Mouse (Mus musculus): ENCODE data around the gene Gabbr1. TPM values are rescaled to one million over a fixed set of nuclear protein-coding genes. Genes with fewer than 3 reads are reported as not detected.
"Not testable (repeated sequence)": the region's sequence is repeated elsewhere in the genome, so short reads cannot be mapped to it uniquely, and the experiment has no call there.

The Gabbr1 gene
- total RNA-seq (2018; cell fraction: chromatin; rRNA removed): 10 to 100 TPM in 10 of 26 experiments, 1 to 10 TPM in 15, under 1 TPM in 1; 0.16 to 18.9 (median 4.8) TPM
- total RNA-seq (2018; cell fraction: cytosol; rRNA removed): 1 to 10 TPM in 3 of 26 experiments, under 1 TPM in 23; 0.11 to 1.2 (median 0.39) TPM
- total RNA-seq (2018; cell fraction: nucleus; rRNA removed): 10 to 100 TPM in 1 of 26 experiments, 1 to 10 TPM in 19, under 1 TPM in 6; 0.40 to 12.3 (median 3.3) TPM
- 0.44 to 0.87 TPM (median 0.59 TPM) in 3 replicates for polyA plus RNA-seq (2018)

GRCm38 (mm10) chr17:37045611-37046311, at the start of gene Gabbr1:
Gabbr1 (plus strand) TSS chr17:37045966.
- under 1% methylated on average over 46 of the region's 55 CpGs for WGBS (ENCODE audit: missing documents)
- H3K27ac ChIP-seq: no peak within 1 kb of the TSS

DNA sequence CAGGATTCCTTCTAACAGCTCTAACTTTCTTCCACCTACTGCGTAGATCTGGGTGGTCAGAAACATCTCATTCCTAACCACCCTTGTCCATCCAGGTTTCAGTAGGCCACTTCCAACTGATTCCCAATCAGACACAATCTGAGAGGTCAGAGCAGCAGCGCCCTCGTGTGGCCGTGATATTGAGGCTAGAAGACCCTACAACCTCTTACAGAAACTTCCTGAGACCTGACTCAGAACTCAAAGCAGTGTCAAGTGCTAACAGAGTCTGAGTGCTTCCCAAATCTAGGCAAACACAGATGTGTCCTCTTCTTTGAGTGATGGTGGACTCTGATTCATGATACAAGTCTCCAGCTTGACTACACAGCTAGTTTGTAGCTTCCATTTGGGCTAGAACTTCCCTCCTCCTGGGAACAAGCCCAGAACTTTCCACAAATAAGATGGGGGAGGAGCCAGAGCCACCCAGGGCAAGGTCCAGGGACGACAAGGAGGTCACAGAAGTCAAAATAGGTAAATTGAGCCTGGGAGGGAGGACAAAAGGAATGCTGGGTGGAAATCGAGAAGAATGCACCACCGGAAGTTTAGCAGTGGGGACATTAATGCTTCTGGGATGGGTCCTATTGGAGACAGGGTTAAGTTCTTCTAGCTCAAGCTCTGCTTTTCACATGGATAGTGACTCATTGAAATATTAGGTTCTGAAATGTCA, 48.6 kb upstream of the Gabbr1 start:
- no peak overlapping the region for H3K27ac ChIP-seq
- no peaks in the 10 kb centered on the region for H3K36me3 ChIP-seq (ENCODE audit: inconsistent target)
- H3K79me2 ChIP-seq (ENCODE audit: inconsistent target): no peaks in the 10 kb centered on the region
- H3K4me3 ChIP-seq (ENCODE audit: inconsistent target): no peak overlapping the region
- 30% methylated on average over 7 of the region's 7 CpGs for WGBS (ENCODE audit: missing documents)

More at GRCm38 (mm10) chr17:37045611-37046311, at the start of gene Gabbr1:
- Histone ChIP-seq H3K4me3 (ENCODE audit: inconsistent target) (no peak within 1 kb of the TSS), H3K36me3 (ENCODE audit: inconsistent target) (no peaks in the 10 kb centered on the region), H3K79me2 (ENCODE audit: inconsistent target) (no peaks in the 10 kb centered on the region)

GRCm38 (mm10) chr17:36998477-36998876, 47.3 kb upstream of the Gabbr1 start:
- 79% methylated on average over 2 of the region's 2 CpGs for WGBS (ENCODE audit: missing documents)
- Histone ChIP-seq H3K79me2 (ENCODE audit: inconsistent target) (no peaks in the 10 kb centered on the region), H3K4me3 (ENCODE audit: inconsistent target) (no peak overlapping the region), H3K27ac (no peak overlapping the region), H3K36me3 (ENCODE audit: inconsistent target) (no peaks in the 10 kb centered on the region)

DNA sequence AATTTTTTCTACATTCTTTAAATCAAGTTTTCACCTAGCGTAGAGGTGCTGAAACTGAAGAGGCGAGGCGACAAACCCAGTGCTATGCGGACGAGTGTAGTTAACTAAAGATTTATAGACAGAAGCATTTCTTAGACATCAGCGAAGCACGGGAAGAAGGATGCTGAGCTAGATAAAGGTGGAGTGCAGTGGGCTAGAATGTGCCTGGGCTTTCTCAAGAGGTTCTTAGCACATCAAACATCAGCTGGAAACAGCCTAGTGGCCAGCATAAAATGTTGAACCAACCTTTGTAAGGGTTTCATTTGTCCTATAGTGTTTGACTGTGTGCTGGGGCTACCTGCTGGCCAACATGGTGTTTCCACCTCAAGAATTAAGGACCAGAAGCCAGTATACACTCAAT, 44.9 kb upstream of the Gabbr1 start, which contains the start of gene Zfp57:
Zfp57 (plus strand) TSS at position 301 of the 400 bp plus-strand sequence.
- Histone ChIP-seq H3K36me3 (ENCODE audit: inconsistent target) (no peaks in the 10 kb centered on the region), H3K27ac (no peak within 1 kb of the TSS), H3K4me3 (ENCODE audit: inconsistent target) (no peak within 1 kb of the TSS), H3K79me2 (ENCODE audit: inconsistent target) (no peaks in the 10 kb centered on the region)
- WGBS (ENCODE audit: missing documents): 96% methylated on average over 7 of the region's 7 CpGs

- Histone ChIP-seq H3K4me3 (ENCODE audit: inconsistent target) (no peak overlapping the region), H3K79me2 (ENCODE audit: inconsistent target) (no peaks in the 10 kb centered on the region), H3K36me3 (ENCODE audit: inconsistent target) (no peaks in the 10 kb centered on the region), H3K27ac (no peak overlapping the region)
- 5% methylated on average over 46 of the region's 49 CpGs for WGBS (ENCODE audit: missing documents)
Observed at GRCm38 (mm10) chr17:37002364-37003330, 43.1 kb upstream of the Gabbr1 start.

DNA sequence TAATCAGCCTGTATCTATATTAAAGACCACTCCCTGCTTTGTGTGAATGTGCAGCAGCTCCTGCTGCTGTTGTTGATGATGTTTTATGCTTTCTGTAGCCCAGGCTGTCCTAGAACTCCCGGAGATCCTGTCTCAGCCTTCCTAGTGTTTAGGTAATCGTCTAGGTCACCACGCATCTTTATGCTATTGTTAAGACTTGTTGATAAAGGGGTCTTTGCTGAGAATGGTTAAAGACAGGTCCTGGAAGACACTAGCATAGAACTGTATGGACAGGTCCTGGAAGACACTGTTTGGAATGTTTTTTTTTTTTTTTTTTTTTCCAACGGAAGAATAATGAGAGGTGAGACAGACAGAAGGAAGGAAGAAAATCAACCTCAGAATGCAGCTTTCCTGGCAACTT, 42.4 kb upstream of the Gabbr1 start:
- no peak overlapping the region for H3K27ac ChIP-seq
- no peaks in the 10 kb centered on the region for H3K79me2 ChIP-seq (ENCODE audit: inconsistent target)
- H3K36me3 ChIP-seq (ENCODE audit: inconsistent target): no peaks in the 10 kb centered on the region
- H3K4me3 ChIP-seq (ENCODE audit: inconsistent target): no peak overlapping the region
- 70% methylated on average over 4 of the region's 4 CpGs for WGBS (ENCODE audit: missing documents)

- H3K4me3 ChIP-seq (ENCODE audit: inconsistent target): no peak overlapping the region
- 95% methylated on average over 6 of the region's 6 CpGs for WGBS (ENCODE audit: missing documents)
- H3K27ac ChIP-seq: no peak overlapping the region
- no peaks in the 10 kb centered on the region for H3K79me2 ChIP-seq (ENCODE audit: inconsistent target)
- H3K36me3 ChIP-seq (ENCODE audit: inconsistent target): no peaks in the 10 kb centered on the region
Observed at GRCm38 (mm10) chr17:37008161-37008560, 37.6 kb upstream of the Gabbr1 start.

- no peak overlapping the region for H3K27ac ChIP-seq
- H3K79me2 ChIP-seq (ENCODE audit: inconsistent target): no peaks in the 10 kb centered on the region
- H3K36me3 ChIP-seq (ENCODE audit: inconsistent target): no peaks in the 10 kb centered on the region
- no peak overlapping the region for H3K4me3 ChIP-seq (ENCODE audit: inconsistent target)
- 43% methylated on average over 17 of the region's 17 CpGs for WGBS (ENCODE audit: missing documents)
Observed at GRCm38 (mm10) chr17:37009460-37010042, 36.2 kb upstream of the Gabbr1 start.

- no peak overlapping the region for H3K4me3 ChIP-seq (ENCODE audit: inconsistent target)
- no peaks in the 10 kb centered on the region for H3K36me3 ChIP-seq (ENCODE audit: inconsistent target)
- no peak overlapping the region for H3K27ac ChIP-seq
- 93% methylated on average over 3 of the region's 3 CpGs for WGBS (ENCODE audit: missing documents)
- H3K79me2 ChIP-seq (ENCODE audit: inconsistent target): no peaks in the 10 kb centered on the region
Observed at GRCm38 (mm10) chr17:37011719-37012118, 34.0 kb upstream of the Gabbr1 start.

GRCm38 (mm10) chr17:37012141-37012540, 33.6 kb upstream of the Gabbr1 start:
- H3K4me3 ChIP-seq (ENCODE audit: inconsistent target): no peak overlapping the region
- no peaks in the 10 kb centered on the region for H3K36me3 ChIP-seq (ENCODE audit: inconsistent target)
- WGBS (ENCODE audit: missing documents): 92% methylated on average over 5 of the region's 5 CpGs
- H3K27ac ChIP-seq: no peak overlapping the region
- no peaks in the 10 kb centered on the region for H3K79me2 ChIP-seq (ENCODE audit: inconsistent target)

GRCm38 (mm10) chr17:37016333-37016732, 29.4 kb upstream of the Gabbr1 start:
- Histone ChIP-seq H3K4me3 (ENCODE audit: inconsistent target) (no peak overlapping the region), H3K36me3 (ENCODE audit: inconsistent target) (no peaks in the 10 kb centered on the region), H3K79me2 (ENCODE audit: inconsistent target) (no peaks in the 10 kb centered on the region), H3K27ac (no peak overlapping the region)

DNA sequence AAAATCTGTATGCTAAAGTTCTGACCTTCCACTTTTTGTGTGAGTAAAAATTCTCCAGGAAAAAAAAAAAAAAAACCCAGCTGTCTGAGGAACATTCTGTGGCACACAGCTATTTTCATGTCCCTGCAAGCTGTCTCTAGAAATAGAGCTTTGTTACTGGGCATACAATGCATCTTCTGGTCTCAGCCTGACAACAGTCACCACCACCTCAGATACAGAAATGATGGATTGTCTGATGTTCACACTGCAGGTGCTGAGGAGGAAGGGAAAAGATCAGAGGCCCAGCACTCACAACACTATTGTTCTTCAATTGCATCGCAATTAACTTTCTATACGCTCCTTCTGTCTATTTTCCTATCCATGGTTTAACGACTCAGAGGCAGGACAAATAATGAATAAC, 27.4 kb upstream of the Gabbr1 start:
- Histone ChIP-seq H3K79me2 (ENCODE audit: inconsistent target) (no peaks in the 10 kb centered on the region), H3K27ac (no peak overlapping the region), H3K36me3 (ENCODE audit: inconsistent target) (no peaks in the 10 kb centered on the region), H3K4me3 (ENCODE audit: inconsistent target) (no peak overlapping the region)
- WGBS (ENCODE audit: missing documents): 95% methylated on average over 3 of the region's 3 CpGs

GRCm38 (mm10) chr17:37019242-37019641, 26.5 kb upstream of the Gabbr1 start:
- not testable (repeated sequence) for H3K79me2 ChIP-seq (ENCODE audit: inconsistent target); H3K4me3 ChIP-seq (ENCODE audit: inconsistent target); H3K36me3 ChIP-seq (ENCODE audit: inconsistent target); H3K27ac ChIP-seq
- 91% methylated on average over 2 of the region's 5 CpGs for WGBS (ENCODE audit: missing documents)
